18 mouse cellular contexts compared by ENCODE assay signal in genomic region chr19:15791942-15792341, GRCm38 (mm10).
DNase-seq lines count a peak whose midpoint lies in the region; ATAC-seq and TF ChIP-seq lines count a peak whose summit lies in the region.
"Had no signal": no experiment of that assay in that cellular context is flagged by ENCODE, and none has a peak within 500 bp of the region (broad histone marks: within the 10 kb centered on the region; RNA-seq: fewer than 3 reads in every experiment).

No protein-coding gene starts in this region.

- no peaks in the 10 kb centered on the region for H3K27me3 ChIP-seq in hindbrain, embryonic 14.5 days (ENCODE audit: control insufficient read depth, insufficient read depth, low read length)
- 0 out of 2 replicates have a peak, but pooled peaks cover 8% of the 10 kb centered on the region for H3K27me3 ChIP-seq in hindbrain, embryonic 10.5 days (ENCODE audit: insufficient read depth, poor library complexity, severe bottlenecking)
- peaks cover 12% of the 10 kb centered on the region; the same call in 1 of the 2 replicates for H3K27me3 ChIP-seq in midbrain, embryonic 14.5 days (ENCODE audit: control insufficient read depth, insufficient read depth, low read length)
- peaks cover 83% of the 10 kb centered on the region for H3K27me3 ChIP-seq in midbrain, embryonic 10.5 days (ENCODE audit: low read depth, poor library complexity, severe bottlenecking)
- H3K27me3 ChIP-seq in midbrain, postnatal 0 days (ENCODE audit: insufficient read depth, low read length) = no peaks in the 10 kb centered on the region
- H3K27me3 ChIP-seq: CH12.LX; heart, embryonic 12.5 days had no signal

- H3K4me1 ChIP-seq in hindbrain, embryonic 14.5 days (replicated peaks; ENCODE audit: control insufficient read depth, insufficient read depth, low read length) = peaks cover 15% of the 10 kb centered on the region
- peaks cover 14% of the 10 kb centered on the region for H3K4me1 ChIP-seq in hindbrain, embryonic 10.5 days (replicated peaks)
- H3K4me1 ChIP-seq in midbrain, embryonic 14.5 days (ENCODE audit: control insufficient read depth, insufficient read depth, low read length) = peaks cover 19% of the 10 kb centered on the region
- peaks cover 20% of the 10 kb centered on the region for H3K4me1 ChIP-seq in midbrain, embryonic 10.5 days
- peaks cover 6% of the 10 kb centered on the region; the same call in 1 of the 2 replicates for H3K4me1 ChIP-seq in midbrain, postnatal 0 days (ENCODE audit: insufficient read depth, low read length)

- no peak overlapping the region for H3K9ac ChIP-seq in hindbrain, embryonic 14.5 days
- H3K9ac ChIP-seq in midbrain, embryonic 14.5 days (replicated peaks; ENCODE audit: low read length) = 0 out of 2 replicates have a peak overlapping the region, but pooled peaks have one; percentile 2
- no peak overlapping the region for H3K9ac ChIP-seq in midbrain, postnatal 0 days (replicated peaks; ENCODE audit: low read length, poor library complexity, severe bottlenecking)
- H3K9ac ChIP-seq: forebrain, embryonic 13.5 days; forebrain, postnatal 0 days; heart, embryonic 12.5 days had no signal

- peaks cover 6% of the 10 kb centered on the region; the same call in 1 of the 2 replicates for H3K9me3 ChIP-seq in hindbrain, embryonic 14.5 days (ENCODE audit: control insufficient read depth, low read length)
- no peaks in the 10 kb centered on the region for H3K9me3 ChIP-seq in hindbrain, embryonic 10.5 days
- no peaks in the 10 kb centered on the region for H3K9me3 ChIP-seq in midbrain, embryonic 14.5 days (ENCODE audit: control insufficient read depth, low read length)
- no peaks in the 10 kb centered on the region; the same call in 1 of the 2 replicates for H3K9me3 ChIP-seq in midbrain, embryonic 10.5 days (replicated peaks)
- H3K9me3 ChIP-seq in midbrain, postnatal 0 days (ENCODE audit: low read length) = no peaks in the 10 kb centered on the region
- H3K9me3 ChIP-seq: embryonic facial prominence, embryonic 10.5 days; forebrain, embryonic 13.5 days; heart, embryonic 12.5 days had no signal

- H3K4me3 ChIP-seq in hindbrain, embryonic 14.5 days (replicated peaks; ENCODE audit: low read length) = no peak overlapping the region
- no peak overlapping the region for H3K4me3 ChIP-seq in hindbrain, embryonic 10.5 days
- no peak overlapping the region for H3K4me3 ChIP-seq in midbrain, embryonic 14.5 days (replicated peaks; ENCODE audit: low read depth, low read length)
- no peak overlapping the region for H3K4me3 ChIP-seq in midbrain, embryonic 10.5 days
- H3K4me3 ChIP-seq in midbrain, postnatal 0 days (ENCODE audit: low read depth, low read length) = no peak overlapping the region
- H3K4me3 ChIP-seq: embryonic facial prominence, embryonic 10.5 days; forebrain, embryonic 13.5 days; heart, embryonic 12.5 days had no signal

- DNase-seq in hindbrain, embryonic 14.5 days (ENCODE audit: low spot score) = no peak
- no peak for DNase-seq in hindbrain, embryonic 10.5 days (ENCODE audit: low spot score)
- peak; percentile 37 for DNase-seq in midbrain, embryonic 14.5 days
- no peak for DNase-seq in midbrain, embryonic 10.5 days (ENCODE audit: low spot score)
- DNase-seq in midbrain, postnatal 0 days (ENCODE audit: low spot score) = no peak
- no peak for DNase-seq in adrenal gland, adult 18-20 months (ENCODE audit: low spot score in 2 of 2)
- DNase-seq in heart, adult 18-20 months = no peak
- DNase-seq: adrenal gland, adult 8-10 months; adrenal gland, postnatal 36 days; cerebellum, adult 2 months; cerebellum, postnatal 10 days; forebrain, postnatal 0 days; gastrocnemius, postnatal 14 days had no signal

- 55% methylated on average over 4 of the region's 4 CpGs for WGBS in hindbrain, embryonic 14.5 days
- 76% methylated on average over 4 of the region's 4 CpGs for WGBS in hindbrain, embryonic 10.5 days
- WGBS in midbrain, embryonic 14.5 days = 40% methylated on average over 4 of the region's 4 CpGs
- WGBS in midbrain, embryonic 10.5 days = 82% methylated on average over 4 of the region's 4 CpGs
- 42% methylated on average over 4 of the region's 4 CpGs for WGBS in midbrain, postnatal 0 days

- no peak for ATAC-seq in hindbrain, embryonic 14.5 days (ENCODE audit: low FRiP score)
- no peak for ATAC-seq in midbrain, embryonic 14.5 days (ENCODE audit: low FRiP score, low TSS enrichment)
- ATAC-seq in midbrain, postnatal 0 days (ENCODE audit: low FRiP score) = no peak
- ATAC-seq: forebrain, embryonic 13.5 days; forebrain, postnatal 0 days; Patski had no signal

- 0 out of 2 replicates have a peak overlapping the region, but pooled peaks have one; percentile 46 for H3K4me2 ChIP-seq in hindbrain, embryonic 14.5 days (replicated peaks)
- H3K4me2 ChIP-seq in midbrain, embryonic 14.5 days (ENCODE audit: low read length) = peak overlapping the region; percentile 49
- no peak overlapping the region for H3K4me2 ChIP-seq in midbrain, postnatal 0 days (ENCODE audit: low read depth, low read length, poor library complexity, severe bottlenecking)
- H3K4me2 ChIP-seq: heart, embryonic 12.5 days had no signal

- TF ChIP-seq CTCF in midbrain, postnatal 0 days (IDR thresholded peaks at IDR 0.05) = no peak

- no peaks in the 10 kb centered on the region for H3K36me3 ChIP-seq in hindbrain, embryonic 14.5 days (replicated peaks; ENCODE audit: control insufficient read depth, insufficient read depth)
- H3K36me3 ChIP-seq in hindbrain, embryonic 10.5 days = no peaks in the 10 kb centered on the region
- H3K36me3 ChIP-seq in midbrain, embryonic 14.5 days (ENCODE audit: control insufficient read depth, insufficient read depth, low read length) = no peaks in the 10 kb centered on the region
- H3K36me3 ChIP-seq in midbrain, embryonic 10.5 days = no peaks in the 10 kb centered on the region
- H3K36me3 ChIP-seq in midbrain, postnatal 0 days (ENCODE audit: insufficient read depth, low read length) = no peaks in the 10 kb centered on the region
- H3K36me3 ChIP-seq: embryonic facial prominence, embryonic 10.5 days; heart, embryonic 12.5 days had no signal

- peak overlapping the region; percentile 74 for H3K27ac ChIP-seq in hindbrain, embryonic 14.5 days
- no peak overlapping the region for H3K27ac ChIP-seq in hindbrain, embryonic 10.5 days
- H3K27ac ChIP-seq in midbrain, embryonic 14.5 days (replicated peaks; ENCODE audit: low read depth, low read length) = peak overlapping the region; percentile 67
- no peak overlapping the region for H3K27ac ChIP-seq in midbrain, embryonic 10.5 days (replicated peaks)
- H3K27ac ChIP-seq in midbrain, postnatal 0 days (ENCODE audit: low read depth, low read length) = 0 out of 2 replicates have a peak overlapping the region, but pooled peaks have one; percentile 28
- H3K27ac ChIP-seq: embryonic facial prominence, embryonic 10.5 days; forebrain, embryonic 13.5 days had no signal

Comparison
In these comparisons a context has a peak if more than half of its experiments do, and no peak if none do; other contexts are left out.
1. H3K27ac ChIP-seq: peak in hindbrain, embryonic 14.5 days (single experiment), midbrain, embryonic 14.5 days (single experiment) and midbrain, postnatal 0 days (single experiment); none in hindbrain, embryonic 10.5 days (single experiment) and midbrain, embryonic 10.5 days (single experiment).